Mouse (Mus musculus) kidney, postnatal 10 days (tissue): ENCODE results near the gene Myo10.
"Not testable (repeated sequence)": the region's sequence is repeated elsewhere in the genome, so short reads cannot be mapped to it uniquely, and the experiment has no call there.

Experiments
- DNase-seq: peaks from one replicate; pipeline ENCODE4 v3.0.0; 2021; ENCODE audit warnings: mixed read lengths

Myo10 gene

DNA sequence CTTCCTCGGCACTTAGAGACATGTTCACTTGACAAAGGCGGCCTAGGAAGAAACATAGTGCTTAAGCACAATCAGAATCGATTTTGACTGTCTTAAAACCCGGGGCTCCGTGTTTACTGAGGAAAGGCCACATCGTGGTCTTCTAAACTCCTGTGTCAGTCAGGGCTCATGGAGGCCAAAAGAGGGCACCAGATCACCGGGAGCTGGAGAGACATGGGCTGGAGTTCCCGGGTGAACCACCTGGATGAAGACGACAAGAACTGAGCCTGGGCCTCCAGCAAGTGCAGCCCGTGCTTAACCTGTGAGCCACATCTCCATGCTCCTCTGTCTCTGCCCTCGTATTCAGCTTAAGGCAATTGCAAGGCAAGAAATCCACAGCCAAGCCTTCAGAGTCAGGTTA lies 71.4 kb downstream of the Myo10 start:
- DNase-seq = peak; percentile 43

GRCm38 (mm10) chr15:25694749-25695148 lies 72.4 kb downstream of the Myo10 start:
- DNase-seq = no peak

GRCm38 (mm10) chr15:25695253-25695652 lies 72.9 kb downstream of the Myo10 start:
- DNase-seq = no peak

DNA sequence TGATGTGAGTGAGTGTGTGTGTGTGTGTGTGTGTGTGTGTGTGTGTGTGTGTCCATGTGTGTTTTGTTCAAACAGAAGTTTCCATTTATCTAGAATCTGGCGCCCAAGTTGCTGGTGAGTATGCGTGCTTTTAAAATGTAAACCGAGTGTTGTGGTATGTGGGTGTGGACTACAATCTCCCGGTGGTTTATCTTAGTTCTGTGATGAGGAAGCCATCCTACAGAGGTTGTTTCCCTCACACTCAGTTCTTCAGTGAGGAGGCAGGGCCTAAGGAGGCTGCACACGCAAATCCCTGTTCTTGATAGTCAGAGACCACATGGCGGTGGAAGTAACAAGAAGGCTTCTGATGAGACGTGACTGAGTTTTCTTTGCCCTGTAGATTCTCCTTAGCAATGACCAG lies 73.6 kb downstream of the Myo10 start:
- DNase-seq = no peak

DNA sequence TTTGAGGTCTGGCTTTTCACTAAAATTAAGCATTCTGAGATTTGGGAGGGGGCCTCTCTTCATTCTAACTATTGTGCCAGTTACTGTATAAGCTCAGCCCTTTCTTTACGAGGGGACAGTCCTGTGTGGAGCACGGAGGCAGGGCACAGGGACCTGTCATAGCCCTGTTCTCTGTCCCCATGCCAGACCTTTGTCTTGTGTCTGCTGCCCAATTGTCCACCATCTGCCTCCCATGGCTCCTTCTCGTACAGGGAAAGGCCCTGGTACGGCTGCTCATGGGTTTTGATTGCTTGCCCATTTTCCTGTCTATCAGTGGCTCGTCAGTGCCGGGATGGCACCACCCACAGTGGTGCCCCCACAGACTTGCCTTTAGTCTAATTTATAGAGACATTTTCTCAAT lies 74.3 kb downstream of the Myo10 start:
- peak; percentile 4 for DNase-seq

- DNase-seq = peak; percentile 6
Observed at GRCm38 (mm10) chr15:25699032-25699557, 76.8 kb downstream of the Myo10 start.

GRCm38 (mm10) chr15:25702602-25703001 lies 80.3 kb downstream of the Myo10 start:
- peak; percentile 4 for DNase-seq

GRCm38 (mm10) chr15:25704809-25705585 lies 82.7 kb downstream of the Myo10 start:
- no peak for DNase-seq

- peak; percentile 36 for DNase-seq
Observed at GRCm38 (mm10) chr15:25706874-25707554, 84.7 kb downstream of the Myo10 start.

GRCm38 (mm10) chr15:25707891-25708290 lies 85.6 kb downstream of the Myo10 start:
- DNase-seq = no peak

- DNase-seq = peak; percentile 3
Observed at GRCm38 (mm10) chr15:25710876-25711275, 88.6 kb downstream of the Myo10 start.

DNA sequence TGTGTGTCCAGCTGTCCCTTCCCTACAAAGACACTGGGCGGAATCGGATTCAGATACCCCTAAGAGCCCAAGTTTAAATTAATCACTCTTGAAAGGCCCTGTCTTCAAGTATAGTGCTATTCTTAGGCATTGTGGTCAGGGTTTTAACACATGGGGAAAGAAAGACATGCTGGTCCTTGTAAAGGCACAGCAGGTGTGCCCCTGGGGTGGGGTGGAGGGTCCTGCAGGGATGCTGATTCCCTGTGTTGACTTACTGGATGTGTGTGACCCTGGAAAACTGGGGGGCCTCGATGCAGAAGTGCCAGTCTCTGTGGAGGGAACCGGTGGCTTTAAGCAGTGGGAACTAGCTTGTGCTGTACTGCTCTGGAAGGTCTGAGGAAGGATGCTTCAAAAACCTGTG lies 90.6 kb downstream of the Myo10 start:
- DNase-seq = peak; percentile 6

DNA sequence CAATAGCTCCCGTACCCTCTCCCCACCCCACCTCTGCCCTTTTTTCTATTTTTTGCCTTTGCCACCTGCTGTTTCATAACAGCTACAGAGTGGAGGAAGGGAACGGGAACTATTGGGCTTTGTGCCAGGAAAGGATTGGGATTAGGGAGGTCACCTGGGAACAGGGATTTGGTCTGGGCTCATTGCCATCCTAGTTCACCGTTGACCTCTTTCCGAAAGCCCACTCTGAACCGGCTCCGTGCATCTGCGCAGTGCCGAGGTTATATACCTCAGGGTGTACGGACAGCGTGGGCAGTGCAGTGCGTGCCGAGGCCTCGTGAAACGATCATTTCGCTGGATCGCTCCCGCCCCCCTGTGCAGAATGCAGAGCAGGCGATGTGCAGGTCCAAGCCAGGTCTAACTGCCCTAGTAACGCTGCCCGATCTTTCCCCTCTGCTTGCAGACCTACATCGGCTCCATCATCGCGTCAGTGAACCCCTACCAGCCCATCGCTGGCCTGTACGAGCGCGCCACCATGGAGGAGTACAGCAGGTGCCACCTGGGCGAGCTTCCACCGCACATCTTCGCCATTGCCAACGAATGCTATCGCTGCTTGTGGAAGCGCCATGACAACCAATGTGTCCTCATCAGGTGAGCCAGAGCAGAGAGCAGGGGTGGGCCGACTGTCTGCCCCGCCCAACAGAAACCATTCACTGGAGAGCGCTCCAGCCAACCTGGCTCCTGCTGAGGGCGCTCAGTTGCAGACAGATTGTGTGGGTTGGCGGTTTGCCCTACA lies 91.4 kb downstream of the Myo10 start:
- peak; percentile 77 for DNase-seq

- peak; percentile 55 for DNase-seq
Observed at GRCm38 (mm10) chr15:25715218-25715995, 93.1 kb downstream of the Myo10 start.

DNA sequence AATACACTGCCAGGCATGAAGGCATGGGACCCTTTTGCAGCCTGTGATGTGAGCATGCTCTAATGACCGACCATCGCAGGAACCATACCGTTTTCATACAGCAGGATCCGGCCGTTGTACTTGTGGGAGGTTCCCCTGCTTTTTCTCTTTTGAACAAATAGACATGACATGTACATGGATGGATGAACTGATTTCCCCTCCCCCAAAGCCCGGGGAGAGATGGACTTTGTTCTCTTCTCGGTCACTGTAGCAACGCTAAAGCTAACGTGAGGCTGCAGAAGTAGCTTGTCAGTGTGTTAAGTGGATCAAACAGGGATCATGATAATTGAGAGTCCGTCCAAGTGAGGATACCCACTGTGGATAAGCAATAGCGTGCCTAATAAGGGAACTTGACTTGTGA lies 93.7 kb downstream of the Myo10 start:
- DNase-seq = peak; percentile 56

- peak; percentile 93 for DNase-seq
Observed at GRCm38 (mm10) chr15:25717006-25717405, 94.7 kb downstream of the Myo10 start.

DNA sequence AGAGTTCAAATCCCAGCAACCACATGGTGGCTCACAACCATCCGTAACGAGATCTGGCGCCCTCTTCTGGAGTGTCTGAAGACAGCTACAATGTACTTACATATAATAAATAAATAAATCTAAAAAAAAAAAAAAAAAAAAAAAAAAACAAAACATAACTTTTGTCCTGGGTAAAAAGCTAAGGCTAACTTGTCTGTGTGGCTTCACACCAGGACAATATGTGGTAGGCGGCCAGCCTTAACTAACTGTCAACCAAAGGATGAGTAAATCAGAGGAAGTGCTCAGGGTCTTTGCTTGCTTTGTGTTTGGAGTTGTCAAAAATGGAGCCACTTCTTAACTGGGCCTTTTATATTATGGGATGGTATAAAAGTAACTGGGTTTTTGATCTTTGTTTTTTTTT lies 95.8 kb downstream of the Myo10 start:
- DNase-seq = not testable (repeated sequence)

GRCm38 (mm10) chr15:25719270-25719669 lies 96.9 kb downstream of the Myo10 start:
- no peak for DNase-seq

- DNase-seq = no peak
Observed at GRCm38 (mm10) chr15:25720263-25720662, 97.9 kb downstream of the Myo10 start.

- DNase-seq = peak; percentile 65
Observed at GRCm38 (mm10) chr15:25723281-25724113, 101.2 kb downstream of the Myo10 start.

GRCm38 (mm10) chr15:25724549-25724948 lies 102.2 kb downstream of the Myo10 start:
- DNase-seq = no peak

- no peak for DNase-seq
Observed at GRCm38 (mm10) chr15:25726814-25727213, 104.5 kb downstream of the Myo10 start.
